Mouse (Mus musculus): ENCODE data around the gene Strbp. TPM values are rescaled to one million over a fixed set of nuclear protein-coding genes. Genes with fewer than 3 reads are reported as not detected.
A peak's percentile ranks its signal among the peaks of the same experiment; 100 is the strongest.

Strbp gene
- polyA plus RNA-seq, 1 experiment from 2014 or later = 60.2 TPM

- Histone ChIP-seq H3K4me1 (ENCODE audit: control insufficient read depth, insufficient read depth, low read length) (peaks cover 4% of the 10 kb centered on the region; the same call in 1 of the 2 replicates), H3K9me3 (ENCODE audit: control insufficient read depth, low read length) (no peaks in the 10 kb centered on the region), H3K4me2 (ENCODE audit: low read depth, severe bottlenecking) (peak overlapping the region; percentile 84), H3K4me3 (ENCODE audit: low read depth, low read length) (peak overlapping the region; percentile 95), H3K27me3 (ENCODE audit: control insufficient read depth, insufficient read depth, low read length) (no peaks in the 10 kb centered on the region), H3K27ac (replicated peaks; ENCODE audit: low read depth, low read length) (peak overlapping the region; percentile 59; the same call in 1 of the 2 replicates), H3K9ac (ENCODE audit: low read length) (peak overlapping the region; percentile 87), H3K36me3 (ENCODE audit: control insufficient read depth, insufficient read depth, low read length) (no peaks in the 10 kb centered on the region)
- ATAC-seq (ENCODE audit: insufficient number of reproducible peaks, low FRiP score, low TSS enrichment, low read depth) = peak; percentile 87
- WGBS = 0% methylated on average over 23 of the region's 24 CpGs
- DNase-seq (ENCODE audit: low spot score) = no peak
These were observed 251.3 kb downstream of the Strbp start for GRCm38 (mm10) chr2:37452376-37452760.

- no peaks in the 10 kb centered on the region for H3K9me3 ChIP-seq (ENCODE audit: control insufficient read depth, low read length)
- peak overlapping the region; percentile 95 for H3K4me3 ChIP-seq (ENCODE audit: low read depth, low read length)
- DNase-seq (ENCODE audit: low spot score) (peak; percentile 92), ATAC-seq (ENCODE audit: insufficient number of reproducible peaks, low FRiP score, low TSS enrichment, low read depth) (peak; percentile 95)
- H3K27me3 ChIP-seq (ENCODE audit: control insufficient read depth, insufficient read depth, low read length) = no peaks in the 10 kb centered on the region
- peaks cover 4% of the 10 kb centered on the region; the same call in 1 of the 2 replicates for H3K4me1 ChIP-seq (ENCODE audit: control insufficient read depth, insufficient read depth, low read length)
- H3K9ac ChIP-seq (ENCODE audit: low read length) = peak overlapping the region; percentile 87
- H3K4me2 ChIP-seq (ENCODE audit: low read depth, severe bottlenecking) = peak overlapping the region; percentile 84
- H3K36me3 ChIP-seq (ENCODE audit: control insufficient read depth, insufficient read depth, low read length) = no peaks in the 10 kb centered on the region
- H3K27ac ChIP-seq (replicated peaks; ENCODE audit: low read depth, low read length) = peak overlapping the region; percentile 69
- 11% methylated on average over 38 of the region's 44 CpGs for WGBS
These were observed 251.8 kb downstream of the Strbp start for GRCm38 (mm10) chr2:37451667-37452375.

GRCm38 (mm10) chr2:37442611-37443591 lies 260.8 kb downstream of the Strbp start, which contains the start of the genes Zbtb26, Zbtb6 and Rabgap1:
Zbtb26 (minus strand) TSS chr2:37443135.
Zbtb6 (minus strand) TSS chr2:37443171.
Rabgap1 (plus strand) TSS chr2:37443279.
- Histone ChIP-seq H3K4me1 (ENCODE audit: control insufficient read depth, insufficient read depth, low read length) (0 out of 2 replicates have a peak, but pooled peaks cover 2% of the 10 kb centered on the region), H3K9ac (ENCODE audit: low read length) (peak within 1 kb of the TSS; percentile 86), H3K27ac (replicated peaks; ENCODE audit: low read depth, low read length) (peak within 1 kb of the TSS; percentile 74), H3K4me2 (ENCODE audit: low read depth, severe bottlenecking) (peak within 1 kb of the TSS; percentile 64), H3K27me3 (ENCODE audit: control insufficient read depth, insufficient read depth, low read length) (no peaks in the 10 kb centered on the region), H3K9me3 (ENCODE audit: control insufficient read depth, low read length) (no peaks in the 10 kb centered on the region), H3K36me3 (ENCODE audit: control insufficient read depth, insufficient read depth, low read length) (no peaks in the 10 kb centered on the region), H3K4me3 (ENCODE audit: low read depth, low read length) (peak within 1 kb of the TSS; percentile 87)
- under 1% methylated on average over 51 of the region's 51 CpGs for WGBS
- DNase-seq (ENCODE audit: low spot score) (peak; percentile 98), ATAC-seq (ENCODE audit: insufficient number of reproducible peaks, low FRiP score, low TSS enrichment, low read depth) (peak; percentile 98)

Small RNA genes lying within 50 kb of the gene (microRNA-seq; reads per million reads assigned to microRNA genes)
- gene Mir5128 = 1.5 reads per million

Other genes starting within 250 kb of the Strbp start
- 1.3 and 1.5 TPM in 2 replicates for gene Gpr21, start 187.5 kb downstream of the Strbp start, polyA plus RNA-seq (2014; fragmentation: Nextera tagmentation; extraction: Ambion mirVana)
- gene Crb2, start 72.4 kb upstream of the Strbp start, polyA plus RNA-seq (2014; fragmentation: Nextera tagmentation; extraction: Ambion mirVana) = 0.80 and 0.82 TPM in 2 replicates